Mouse (Mus musculus) small intestine, adult 2 months (tissue): ENCODE results near the gene Espnl. TPM values are rescaled to one million over a fixed set of nuclear protein-coding genes. Genes with fewer than 3 reads are reported as not detected.
A peak's percentile ranks its signal among the peaks of the same experiment; 100 is the strongest.

Experiments
- H3K27ac ChIP-seq: fragments of 200-500 bp; 2 replicates; pipeline ENCODE4 v1.5.1; 2012; ENCODE audit warnings: low read depth, low read length, control low read depth, inconsistent platforms; ENCODE audit not compliant: insufficient read depth
- H3K27me3 ChIP-seq: fragments of 200-500 bp; 2 replicates; pipeline ENCODE4 v1.6.1; 2012; ENCODE audit warnings: mild to moderate bottlenecking, moderate library complexity, low read length, inconsistent platforms; ENCODE audit not compliant: control insufficient read depth, insufficient read depth
- H3K36me3 ChIP-seq: fragments of 200-500 bp; 2 replicates; pipeline ENCODE4 v1.6.1; 2012; ENCODE audit warnings: mild to moderate bottlenecking, low read length, control low read depth, inconsistent platforms; ENCODE audit not compliant: control insufficient read depth, insufficient read depth
- H3K4me1 ChIP-seq: fragments of 200-500 bp; 2 replicates; pipeline ENCODE4 v1.6.1; 2012; ENCODE audit warnings: low read length, inconsistent platforms, mixed read lengths; ENCODE audit not compliant: control insufficient read depth, insufficient read depth, insufficient read length
- H3K4me3 ChIP-seq: fragments of 200-500 bp; 2 replicates; pipeline ENCODE4 v1.5.1; 2012; ENCODE audit warnings: low read depth, mild to moderate bottlenecking, control low read depth, inconsistent platforms, low read length, moderate library complexity
- CTCF ChIP-seq: fragments of 200-500 bp; IDR thresholded peaks from 2 replicates; pipeline ENCODE4 v1.5.1; 2012; ENCODE audit warnings: low read depth, mild to moderate bottlenecking, control low read depth, inconsistent platforms, low read length, moderate library complexity, mixed read lengths; ENCODE audit not compliant: insufficient replicate concordance, insufficient read length; ENCODE audit errors: extremely low read depth
- POLR2A ChIP-seq: fragments of 200-500 bp; IDR thresholded peaks from 2 replicates; pipeline ENCODE4 v1.6.1; 2012; ENCODE audit warnings: low read depth, mild to moderate bottlenecking, control low read depth, inconsistent platforms, low read length, moderate library complexity
- WGBS: fragments of 180-500 bp; shearing (Covaris S2); methylation state at CpG from one replicate; pipeline ENCODE4 v1.1.7; 2018; 5-methylcytosine and 5-hydroxymethylcytosine counted together
- polyA plus RNA-seq: library from polyadenylated mRNA; depleted of rRNA; stranded (reverse); fragments of >200 nt; gene quantifications from 2 replicates; pipeline ENCODE4 v1.2.3, GENCODE M21; 2012

Gene Espnl
- polyA plus RNA-seq, 1 experiment = 0.10 TPM

GRCm38 (mm10) chr1:91365816-91366214, 43.9 kb downstream of the Espnl start:
- Histone ChIP-seq H3K4me3 (peak overlapping the region; percentile 71), H3K27me3 (no peaks in the 10 kb centered on the region), H3K36me3 (0 out of 2 replicates have a peak, but pooled peaks cover 1% of the 10 kb centered on the region), H3K27ac (no peak overlapping the region), H3K4me1 (peaks cover 29% of the 10 kb centered on the region)
- no peak for TF ChIP-seq POLR2A
- no peak for TF ChIP-seq CTCF
- WGBS = 42% methylated on average over 8 of the region's 8 CpGs

GRCm38 (mm10) chr1:91366215-91367108, 44.6 kb downstream of the Espnl start, which contains the start of gene Erfe:
Gene Erfe (plus strand): TSS chr1:91366430.
- Histone ChIP-seq H3K27ac (peak within 1 kb of the TSS; percentile 59), H3K27me3 (no peaks in the 10 kb centered on the region), H3K4me1 (peaks cover 29% of the 10 kb centered on the region), H3K36me3 (peaks cover 1% of the 10 kb centered on the region; the same call in 1 of the 2 replicates), H3K4me3 (peak within 1 kb of the TSS; percentile 71)
- 1% methylated on average over 67 of the region's 68 CpGs for WGBS
- TF ChIP-seq CTCF = peak; percentile 53
- TF ChIP-seq POLR2A = no peak

DNA sequence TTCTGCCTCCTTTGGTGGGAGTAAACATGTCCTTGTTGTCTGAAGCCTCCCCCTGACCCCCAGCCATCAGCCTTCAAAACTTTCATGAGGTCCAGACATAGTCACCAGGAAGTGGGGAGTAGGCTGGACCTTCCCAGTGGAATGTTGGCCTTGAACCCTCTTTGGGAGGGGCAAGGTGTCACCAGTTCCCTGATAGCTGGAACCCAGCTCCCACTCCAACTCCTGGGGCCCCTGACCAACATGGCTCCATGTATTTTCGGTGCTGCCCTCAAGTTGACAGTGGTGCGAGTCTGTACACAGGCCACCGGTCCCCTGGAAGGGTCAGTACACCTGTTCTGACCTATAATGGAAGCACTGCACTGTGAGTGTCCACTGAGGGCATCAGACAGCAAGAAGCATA, 45.4 kb downstream of the Espnl start:
- peaks cover 9% of the 10 kb centered on the region; the same call in 1 of the 2 replicates for H3K36me3 ChIP-seq
- no peak overlapping the region for H3K27ac ChIP-seq
- H3K27me3 ChIP-seq = no peaks in the 10 kb centered on the region
- TF ChIP-seq POLR2A (no peak), CTCF (no peak)
- WGBS = 90% methylated on average over 3 of the region's 3 CpGs
- H3K4me1 ChIP-seq = peaks cover 29% of the 10 kb centered on the region
- H3K4me3 ChIP-seq = peak overlapping the region; percentile 21

- peak overlapping the region; percentile 75 for H3K27ac ChIP-seq
- H3K27me3 ChIP-seq = no peaks in the 10 kb centered on the region
- TF ChIP-seq POLR2A (no peak), CTCF (no peak)
- WGBS = 21% methylated on average over 4 of the region's 4 CpGs
- peaks cover 27% of the 10 kb centered on the region for H3K36me3 ChIP-seq
- H3K4me3 ChIP-seq = no peak overlapping the region
- peaks cover 29% of the 10 kb centered on the region for H3K4me1 ChIP-seq
Observed at GRCm38 (mm10) chr1:91369408-91369807, 47.5 kb downstream of the Espnl start.

DNA sequence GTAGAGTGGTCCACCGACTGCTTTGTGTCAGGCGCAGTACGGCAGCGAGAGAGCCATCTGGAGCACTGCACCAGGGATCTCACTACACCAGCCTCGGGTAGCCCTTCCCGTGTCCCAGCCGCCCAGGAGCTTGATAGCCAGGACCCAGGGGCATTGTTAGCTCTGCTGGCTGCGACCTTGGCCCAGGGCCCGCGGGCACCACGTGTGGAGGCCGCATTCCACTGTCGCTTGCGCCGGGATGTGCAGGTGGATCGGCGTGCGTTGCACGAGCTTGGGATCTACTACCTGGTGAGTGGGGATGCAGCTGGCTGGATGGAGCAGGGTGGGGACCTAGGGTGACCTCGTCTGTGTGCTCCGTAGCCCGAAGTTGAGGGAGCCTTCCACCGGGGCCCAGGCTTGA, 48.2 kb downstream of the Espnl start:
- Histone ChIP-seq H3K27me3 (no peaks in the 10 kb centered on the region), H3K27ac (peak overlapping the region; percentile 75), H3K4me1 (peaks cover 29% of the 10 kb centered on the region), H3K4me3 (peak overlapping the region; percentile 0), H3K36me3 (peaks cover 32% of the 10 kb centered on the region)
- 37% methylated on average over 23 of the region's 23 CpGs for WGBS
- TF ChIP-seq POLR2A (no peak), CTCF (no peak)

DNA sequence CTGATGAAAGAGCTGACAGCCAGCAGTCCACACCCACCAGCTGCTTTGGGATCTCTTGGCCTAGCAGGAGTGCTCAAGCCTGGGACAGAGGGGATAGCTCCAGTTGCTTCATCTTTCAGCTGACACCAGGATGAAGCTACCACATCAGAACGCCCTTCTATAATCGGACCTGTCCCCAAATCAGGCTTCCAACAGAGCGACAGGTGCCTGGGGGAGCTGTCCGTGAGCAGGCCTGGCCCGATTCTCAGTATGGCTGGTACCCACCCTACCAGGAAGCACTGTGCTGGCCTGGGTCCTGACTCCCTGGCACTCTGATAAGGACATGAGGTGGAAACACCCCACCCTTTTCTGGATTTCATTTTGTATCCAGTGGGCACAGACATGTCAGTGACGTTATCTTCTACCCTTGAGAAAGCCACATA, 51.5 kb downstream of the Espnl start:
- no peak overlapping the region for H3K4me3 ChIP-seq
- TF ChIP-seq POLR2A (no peak), CTCF (no peak)
- H3K27me3 ChIP-seq = no peaks in the 10 kb centered on the region
- H3K27ac ChIP-seq = no peak overlapping the region
- H3K36me3 ChIP-seq = peaks cover 61% of the 10 kb centered on the region
- peaks cover 18% of the 10 kb centered on the region for H3K4me1 ChIP-seq
- 52% methylated on average over 6 of the region's 6 CpGs for WGBS

DNA sequence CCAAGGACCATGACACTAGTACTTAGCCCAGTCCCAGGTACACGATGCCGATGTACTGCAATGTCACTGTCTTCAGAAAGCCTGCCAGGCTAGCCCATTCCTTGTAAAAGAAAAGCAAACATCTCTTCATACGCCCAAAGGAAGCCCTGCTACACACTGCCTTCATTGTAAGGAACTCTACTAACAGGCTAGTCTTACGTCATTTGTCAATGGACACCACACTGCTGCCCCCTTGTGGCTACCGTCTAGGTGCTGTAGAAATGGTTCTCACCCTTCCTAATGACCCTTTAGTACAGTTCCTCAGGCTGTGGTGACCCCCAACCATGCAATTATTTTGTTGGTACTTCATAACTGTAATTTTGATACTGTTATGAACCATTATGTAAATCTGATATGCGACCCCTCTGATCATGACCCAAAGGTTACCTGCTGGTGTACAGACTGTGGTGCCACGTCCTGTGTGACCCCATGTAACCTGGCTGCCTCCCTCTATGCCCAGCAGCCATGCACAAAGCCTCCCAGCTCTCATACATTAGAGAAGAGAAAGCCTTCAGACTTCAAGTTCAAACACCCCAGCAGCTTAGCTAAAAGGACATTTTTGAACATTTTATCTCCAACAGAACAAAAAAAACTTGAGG, 58.7 kb downstream of the Espnl start:
- Histone ChIP-seq H3K36me3 (peaks cover 70% of the 10 kb centered on the region), H3K27ac (no peak overlapping the region), H3K4me1 (no peaks in the 10 kb centered on the region), H3K4me3 (no peak overlapping the region), H3K27me3 (no peaks in the 10 kb centered on the region)
- peak; percentile 41; the same call in 1 of the 2 replicates for TF ChIP-seq CTCF
- no peak for TF ChIP-seq POLR2A
- 42% methylated on average over 7 of the region's 7 CpGs for WGBS

GRCm38 (mm10) chr1:91381091-91381471, 59.2 kb downstream of the Espnl start:
- no peak overlapping the region for H3K4me3 ChIP-seq
- WGBS = 66% methylated on average over 4 of the region's 4 CpGs
- no peaks in the 10 kb centered on the region for H3K4me1 ChIP-seq
- no peak overlapping the region for H3K27ac ChIP-seq
- TF ChIP-seq CTCF = no peak
- no peak for TF ChIP-seq POLR2A
- peaks cover 68% of the 10 kb centered on the region for H3K36me3 ChIP-seq
- H3K27me3 ChIP-seq = no peaks in the 10 kb centered on the region
